8 mouse cellular contexts compared by ENCODE assay signal in genomic region chr5:137350205-137351057, GRCm38 (mm10). TPM values are rescaled to one million over a fixed set of nuclear protein-coding genes. Genes with fewer than 3 reads are reported as not detected.
DNase-seq lines count a peak whose midpoint lies in the region; ATAC-seq and TF ChIP-seq lines count a peak whose summit lies in the region.

No protein-coding gene starts in this region.

- no peaks in the 10 kb centered on the region for H3K27me3 ChIP-seq in kidney, embryonic 14.5 days (ENCODE audit: control insufficient read depth, insufficient read depth, low read length)
- H3K27me3 ChIP-seq in hindbrain, embryonic 13.5 days: peaks cover 40% of the 10 kb centered on the region
- H3K27me3 ChIP-seq in midbrain, postnatal 0 days (ENCODE audit: insufficient read depth, low read length): peaks cover 22% of the 10 kb centered on the region

- TF ChIP-seq CTCF in brain, embryonic 14.5 days (IDR thresholded peaks at IDR 0.05; ENCODE audit: borderline replicate concordance, extremely low read depth, insufficient read depth, insufficient read length): no peak
- no peak for TF ChIP-seq CTCF in midbrain, postnatal 0 days (IDR thresholded peaks at IDR 0.05)

- WGBS in kidney, embryonic 14.5 days: under 1% methylated on average over 55 of the region's 55 CpGs
- WGBS in hindbrain, embryonic 13.5 days: under 1% methylated on average over 51 of the region's 55 CpGs
- under 1% methylated on average over 53 of the region's 55 CpGs for WGBS in midbrain, postnatal 0 days

- H3K9me3 ChIP-seq in kidney, embryonic 14.5 days (ENCODE audit: control insufficient read depth, low read length): no peaks in the 10 kb centered on the region
- no peaks in the 10 kb centered on the region for H3K9me3 ChIP-seq in hindbrain, embryonic 13.5 days
- H3K9me3 ChIP-seq in midbrain, postnatal 0 days (ENCODE audit: low read length): no peaks in the 10 kb centered on the region

- H3K9ac ChIP-seq in kidney, embryonic 14.5 days (ENCODE audit: low read depth, low read length): peak overlapping the region; percentile 96
- H3K9ac ChIP-seq in hindbrain, embryonic 13.5 days: peak overlapping the region; percentile 78
- H3K9ac ChIP-seq in midbrain, postnatal 0 days (replicated peaks; ENCODE audit: low read length, poor library complexity, severe bottlenecking): peak overlapping the region; percentile 64

- H3K27ac ChIP-seq in kidney, embryonic 14.5 days (ENCODE audit: low read depth, low read length): peak overlapping the region; percentile 95
- H3K27ac ChIP-seq in hindbrain, embryonic 13.5 days: peak overlapping the region; percentile 78
- peak overlapping the region; percentile 55; the same call in 1 of the 2 replicates for H3K27ac ChIP-seq in midbrain, postnatal 0 days (ENCODE audit: low read depth, low read length)

- peak overlapping the region; percentile 66 for H3K4me2 ChIP-seq in kidney, embryonic 14.5 days (replicated peaks; ENCODE audit: low read depth, low read length)
- peak overlapping the region; percentile 94 for H3K4me2 ChIP-seq in hindbrain, embryonic 13.5 days
- H3K4me2 ChIP-seq in midbrain, postnatal 0 days (ENCODE audit: low read depth, low read length, poor library complexity, severe bottlenecking): peak overlapping the region; percentile 96

- no peak for DNase-seq in kidney, adult 9 months
- DNase-seq in brain, embryonic 14.5 days (ENCODE audit: low read depth): peak; percentile 23
- DNase-seq in midbrain, postnatal 0 days (ENCODE audit: low spot score): no peak
- DNase-seq in cerebellum, postnatal 14 days: no peak
- DNase-seq in urinary bladder, adult 18-20 months (ENCODE audit: low spot score in 2 of 2): no peak
- no peak for DNase-seq in spleen, postnatal 10 days (ENCODE audit: low spot score in 2 of 2)

- peak overlapping the region; percentile 87 for H3K4me3 ChIP-seq in kidney, embryonic 14.5 days (ENCODE audit: low read length)
- H3K4me3 ChIP-seq in hindbrain, embryonic 13.5 days: peak overlapping the region; percentile 55
- H3K4me3 ChIP-seq in midbrain, postnatal 0 days (ENCODE audit: low read depth, low read length): peak overlapping the region; percentile 59

- no peak; the same call in 1 of the 2 replicates for ATAC-seq in kidney, embryonic 14.5 days (ENCODE audit: low FRiP score, low TSS enrichment)
- peak; percentile 57 for ATAC-seq in hindbrain, embryonic 13.5 days (ENCODE audit: low FRiP score)
- peak; percentile 68 for ATAC-seq in midbrain, postnatal 0 days (ENCODE audit: low FRiP score)

- TF ChIP-seq POLR2A in brain, embryonic 14.5 days (IDR thresholded peaks at IDR 0.05; ENCODE audit: borderline replicate concordance, extremely low read depth, insufficient read depth, insufficient read length, poor library complexity, severe bottlenecking): no peak

- H3K36me3 ChIP-seq in kidney, embryonic 14.5 days (ENCODE audit: control insufficient read depth, insufficient read depth, low read length): peaks cover 20% of the 10 kb centered on the region
- H3K36me3 ChIP-seq in hindbrain, embryonic 13.5 days: peaks cover 4% of the 10 kb centered on the region; the same call in 1 of the 2 replicates
- 0 out of 2 replicates have a peak, but pooled peaks cover 4% of the 10 kb centered on the region for H3K36me3 ChIP-seq in midbrain, postnatal 0 days (ENCODE audit: insufficient read depth, low read length)

- peaks cover 38% of the 10 kb centered on the region; the same call in 1 of the 2 replicates for H3K4me1 ChIP-seq in kidney, embryonic 14.5 days (ENCODE audit: control insufficient read depth, insufficient read depth, low read length)
- H3K4me1 ChIP-seq in hindbrain, embryonic 13.5 days (replicated peaks): peaks cover 43% of the 10 kb centered on the region
- H3K4me1 ChIP-seq in midbrain, postnatal 0 days (ENCODE audit: insufficient read depth, low read length): peaks cover 11% of the 10 kb centered on the region

RNA-seq across cellular contexts. Expression of gene Ephb4, which starts 0.5 kb away (rescaled TPM):
- polyA plus RNA-seq in kidney, embryonic 14.5 days (2014; fragmentation: Nextera tagmentation; extraction: Ambion mirVana): 30.9 and 58.9 TPM in 2 replicates
- 15.5 and 18.8 TPM in 2 replicates for polyA plus RNA-seq in brain, embryonic 14.5 days (2012; rRNA removed)
- polyA plus RNA-seq in hindbrain, embryonic 13.5 days (2015; fragmentation: Nextera tagmentation; extraction: Ambion mirVana): 9.2 and 9.4 TPM in 2 replicates
- total RNA-seq in midbrain, postnatal 0 days (2014; rRNA removed): 14.0 and 16.0 TPM in 2 replicates
- polyA plus RNA-seq in midbrain, postnatal 0 days (2015; fragmentation: Nextera tagmentation; extraction: Ambion mirVana): 4.7 and 4.9 TPM in 2 replicates

RNA-seq across cellular contexts. Expression of gene Slc12a9, which starts 17.0 kb away (rescaled TPM):
- 5.7 and 8.5 TPM in 2 replicates for polyA plus RNA-seq in kidney, embryonic 14.5 days (2014; fragmentation: Nextera tagmentation; extraction: Ambion mirVana)
- 34.0 and 34.8 TPM in 2 replicates for polyA plus RNA-seq in brain, embryonic 14.5 days (2012; rRNA removed)
- polyA plus RNA-seq in hindbrain, embryonic 13.5 days (2015; fragmentation: Nextera tagmentation; extraction: Ambion mirVana): 25.8 and 27.4 TPM in 2 replicates
- total RNA-seq in midbrain, postnatal 0 days (2014; rRNA removed): 28.9 and 30.4 TPM in 2 replicates
- polyA plus RNA-seq in midbrain, postnatal 0 days (2015; fragmentation: Nextera tagmentation; extraction: Ambion mirVana): 27.0 and 27.8 TPM in 2 replicates

RNA-seq across cellular contexts. Expression of gene Trip6, which starts 36.2 kb away (rescaled TPM):
- 52.7 and 62.5 TPM in 2 replicates for polyA plus RNA-seq in kidney, embryonic 14.5 days (2014; fragmentation: Nextera tagmentation; extraction: Ambion mirVana)
- 25.7 and 33.0 TPM in 2 replicates for polyA plus RNA-seq in brain, embryonic 14.5 days (2012; rRNA removed)
- polyA plus RNA-seq in hindbrain, embryonic 13.5 days (2015; fragmentation: Nextera tagmentation; extraction: Ambion mirVana): 19.2 and 20.0 TPM in 2 replicates
- total RNA-seq in midbrain, postnatal 0 days (2014; rRNA removed): 11.6 and 17.5 TPM in 2 replicates
- 10.3 and 10.9 TPM in 2 replicates for polyA plus RNA-seq in midbrain, postnatal 0 days (2015; fragmentation: Nextera tagmentation; extraction: Ambion mirVana)

RNA-seq across cellular contexts. Expression of gene Srrt, which starts 43.0 kb away (rescaled TPM):
- 104 and 141 TPM in 2 replicates for polyA plus RNA-seq in kidney, embryonic 14.5 days (2014; fragmentation: Nextera tagmentation; extraction: Ambion mirVana)
- polyA plus RNA-seq in brain, embryonic 14.5 days (2012; rRNA removed): 211 and 216 TPM in 2 replicates
- polyA plus RNA-seq in hindbrain, embryonic 13.5 days (2015; fragmentation: Nextera tagmentation; extraction: Ambion mirVana): 105 and 113 TPM in 2 replicates
- 112 and 114 TPM in 2 replicates for total RNA-seq in midbrain, postnatal 0 days (2014; rRNA removed)
- 53.4 and 56.4 TPM in 2 replicates for polyA plus RNA-seq in midbrain, postnatal 0 days (2015; fragmentation: Nextera tagmentation; extraction: Ambion mirVana)

RNA-seq across cellular contexts. Expression of gene Ufsp1, which starts 56.0 kb away (rescaled TPM):
- polyA plus RNA-seq in kidney, embryonic 14.5 days (2014; fragmentation: Nextera tagmentation; extraction: Ambion mirVana): 6.2 and 6.4 TPM in 2 replicates
- 10.0 and 11.9 TPM in 2 replicates for polyA plus RNA-seq in brain, embryonic 14.5 days (2012; rRNA removed)
- 12.9 and 14.1 TPM in 2 replicates for polyA plus RNA-seq in hindbrain, embryonic 13.5 days (2015; fragmentation: Nextera tagmentation; extraction: Ambion mirVana)
- 24.5 and 29.3 TPM in 2 replicates for total RNA-seq in midbrain, postnatal 0 days (2014; rRNA removed)
- 35.0 and 41.2 TPM in 2 replicates for polyA plus RNA-seq in midbrain, postnatal 0 days (2015; fragmentation: Nextera tagmentation; extraction: Ambion mirVana)
